Mouse (Mus musculus) right cerebral cortex, adult 2 months (tissue): ENCODE data around the gene Defb21.

Experiments used
- DNase-seq, 2 experiments: peaks; one replicate each; pipeline ENCODE4 v3.0.0; 2021 to 2022; ENCODE audit warnings: low spot score in 2 of 2

Defb21 gene

DNA sequence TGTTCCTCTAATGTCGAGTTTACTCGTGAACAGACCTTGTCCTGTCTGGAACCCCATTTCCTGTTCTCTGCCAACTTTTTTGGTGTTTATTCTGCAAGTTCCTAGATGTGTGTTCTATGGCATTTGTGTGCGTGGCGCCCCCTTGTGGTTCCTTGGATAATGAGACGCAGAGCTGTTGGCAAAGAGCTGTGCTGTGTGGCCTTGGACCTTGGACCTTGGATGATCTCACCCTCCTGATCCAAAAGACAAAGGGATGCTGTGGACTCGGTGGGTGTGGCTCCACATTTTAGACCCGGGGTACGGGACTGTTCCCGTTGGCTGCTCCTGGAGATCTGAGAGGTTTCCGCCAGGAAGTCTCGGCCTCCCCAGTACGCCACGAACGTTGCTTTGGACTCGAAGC, 31.5 kb downstream of the Defb21 start, which contains the start of gene Defb36:
Gene Defb36, plus strand, starts transcription at position 271 of the 400 bp plus-strand sequence.
- DNase-seq = peak; percentile 27 to 28

DNA sequence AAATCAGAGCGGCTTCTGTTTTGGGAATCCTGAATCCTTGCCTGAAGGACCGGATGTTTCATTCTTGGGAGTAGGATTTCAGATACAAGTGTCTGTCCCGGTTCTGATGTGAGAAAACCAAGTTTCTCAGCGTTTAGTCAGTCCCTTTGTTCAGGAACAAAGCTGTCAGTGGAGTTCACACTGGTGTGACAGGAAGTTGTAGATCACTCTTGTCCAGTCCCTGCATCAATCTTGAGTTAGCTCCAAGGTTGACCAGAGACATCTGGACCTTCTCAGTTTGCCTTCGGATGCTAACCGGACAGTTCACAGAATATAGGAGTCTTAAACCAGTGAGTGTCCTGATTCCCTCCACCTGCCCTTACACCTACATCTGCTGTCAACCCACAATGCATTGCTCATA, 35.2 kb downstream of the Defb21 start:
- DNase-seq = no peak

DNA sequence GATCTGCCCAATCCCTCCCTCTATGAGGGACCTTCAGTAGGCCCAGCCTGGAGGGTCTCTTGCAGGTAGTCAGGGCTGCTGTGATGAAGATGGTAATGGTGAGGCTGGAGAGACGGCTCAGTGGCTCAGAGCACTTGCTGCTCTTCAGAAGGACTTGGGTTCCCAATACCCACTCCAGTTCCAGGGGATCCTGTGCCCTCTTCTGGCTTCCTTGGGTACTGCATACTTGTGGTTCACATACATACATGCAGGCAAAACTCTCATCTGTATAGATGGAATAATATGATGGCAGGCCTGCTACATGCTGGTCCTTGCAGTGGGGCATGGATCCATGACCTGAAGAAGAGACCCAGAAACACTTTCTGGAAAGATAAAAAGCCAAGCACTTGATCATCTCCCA, 36.2 kb downstream of the Defb21 start:
- no peak for DNase-seq

DNA sequence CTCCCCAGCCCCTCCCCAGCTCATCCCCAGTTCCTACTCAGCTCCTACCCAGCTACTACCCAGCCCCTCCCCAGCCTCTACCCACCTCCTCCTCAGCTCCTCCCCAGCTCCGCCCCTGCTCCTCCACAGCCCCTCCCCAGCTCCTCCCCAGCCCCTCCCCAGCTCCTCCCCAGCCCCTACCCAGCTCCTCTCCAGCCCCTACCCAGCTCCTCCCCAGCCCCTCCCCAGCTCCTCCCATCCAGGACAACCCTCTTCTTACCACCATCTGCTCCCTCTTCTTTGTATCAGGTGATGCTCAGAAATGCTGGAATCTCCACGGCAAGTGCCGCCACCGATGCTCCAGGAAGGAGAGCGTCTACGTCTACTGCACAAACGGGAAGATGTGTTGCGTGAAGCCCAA, 39.6 kb downstream of the Defb21 start:
- peak in 1 of 2 experiments; percentile 7 for DNase-seq

GRCm38 (mm10) chr2:152615563-152615962, 43.0 kb downstream of the Defb21 start:
- peak; percentile 64 to 68 for DNase-seq

GRCm38 (mm10) chr2:152616470-152616869, 43.9 kb downstream of the Defb21 start:
- DNase-seq = no peak

DNA sequence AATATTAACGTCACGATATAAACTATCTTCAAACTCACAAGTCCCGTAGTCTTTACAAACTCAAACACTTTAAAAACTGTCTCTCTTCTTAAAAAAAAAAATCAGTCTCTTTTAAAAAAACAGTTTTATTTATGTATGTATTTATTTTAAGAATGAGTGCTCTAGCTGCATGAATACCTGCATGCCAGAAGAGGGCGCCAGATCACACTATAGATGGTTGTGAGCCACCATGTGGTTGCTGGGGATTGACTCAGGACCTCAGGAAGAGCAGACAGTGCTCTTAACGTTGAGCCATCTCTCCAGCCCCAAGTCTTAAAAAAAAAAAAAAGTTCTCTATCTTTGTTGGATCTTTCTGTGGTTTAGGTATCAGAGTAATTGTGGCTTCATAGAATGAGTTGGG, 44.8 kb downstream of the Defb21 start:
- no peak for DNase-seq

GRCm38 (mm10) chr2:152620367-152621134, 48.0 kb downstream of the Defb21 start:
- peak; percentile 16 to 20 for DNase-seq

DNA sequence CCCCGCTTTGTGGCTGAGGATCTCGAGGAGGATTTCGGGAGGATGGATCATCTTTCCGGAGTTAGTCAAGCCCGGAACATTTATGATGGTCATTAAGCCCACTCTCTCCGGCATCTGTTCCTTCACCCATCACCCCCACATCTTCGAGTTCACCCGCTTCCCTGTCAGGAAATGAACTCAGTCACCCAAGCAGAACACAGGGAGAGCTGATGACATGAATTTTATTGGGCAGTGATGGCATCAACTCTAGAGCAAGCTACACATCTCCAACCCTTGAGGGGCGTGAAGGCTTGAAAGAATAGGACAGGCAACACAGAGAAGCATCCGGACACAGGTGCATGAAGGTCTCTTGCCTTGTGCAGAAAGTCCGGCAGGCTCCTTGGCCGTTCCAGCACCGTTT, 49.6 kb downstream of the Defb21 start:
- DNase-seq = no peak

DNA sequence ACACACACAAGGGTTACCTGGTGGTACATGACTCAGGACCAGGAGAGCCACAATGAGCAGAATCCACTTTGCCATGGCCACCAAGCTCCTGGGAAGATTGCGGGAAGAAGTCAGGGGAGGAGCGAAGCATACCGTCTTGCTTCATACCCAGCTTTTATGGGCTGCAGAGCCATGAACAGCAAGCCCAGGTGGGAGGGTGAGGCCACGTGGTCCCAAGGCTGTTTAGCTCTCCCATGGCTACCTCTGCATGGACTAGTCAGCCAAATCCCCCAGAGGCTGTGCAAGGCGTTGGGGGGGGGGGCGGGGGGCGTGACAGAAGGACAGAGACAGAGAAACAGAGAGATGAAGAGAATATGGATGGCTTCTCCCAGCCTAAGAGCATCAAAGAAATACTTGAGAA, 50.4 kb downstream of the Defb21 start, which contains the start of gene Defb25:
Gene Defb25, minus strand, starts transcription at position 101 of the 400 bp plus-strand sequence.
- no peak for DNase-seq
